Mouse (Mus musculus) embryonic facial prominence, embryonic 11.5 days (tissue): ENCODE measurements around the gene Slc44a1. TPM values are rescaled to one million over a fixed set of nuclear protein-coding genes. Genes with fewer than 3 reads are reported as not detected.

Source experiments
- ATAC-seq: fragments of 200-750 bp; cut with Nextera tagmentation; replicated peaks from 2 replicates; pipeline ENCODE4 v1.8.0; 2017; ENCODE audit warnings: low read depth; ENCODE audit not compliant: insufficient number of reproducible peaks, low FRiP score, low TSS enrichment
- DNase-seq: peaks from one replicate; pipeline ENCODE4 v3.0.0-alpha.2; 2015; ENCODE audit warnings: low spot score
- H3K27ac ChIP-seq: fragments of 300-500 bp; sonication (generic); replicated peaks from 2 replicates; pipeline ENCODE4 v1.5.1; 2014; ENCODE audit warnings: mild to moderate bottlenecking, low read depth, low read length, control low read depth
- H3K27me3 ChIP-seq: fragments of 300-500 bp; sonication (generic); 2 replicates; pipeline ENCODE4 v1.6.1; 2014; ENCODE audit warnings: mild to moderate bottlenecking, low read length, moderate library complexity, mixed read lengths; ENCODE audit not compliant: control insufficient read depth, insufficient read depth
- H3K36me3 ChIP-seq: fragments of 300-500 bp; sonication (generic); replicated peaks from 2 replicates; pipeline ENCODE4 v1.6.1; 2014; ENCODE audit warnings: low read depth, mild to moderate bottlenecking, low read length, moderate library complexity, mixed read lengths; ENCODE audit not compliant: control insufficient read depth, insufficient read depth
- H3K4me1 ChIP-seq: fragments of 300-500 bp; sonication (generic); 2 replicates; pipeline ENCODE4 v1.6.1; 2014; ENCODE audit warnings: low read length, mixed read lengths; ENCODE audit not compliant: control insufficient read depth, insufficient read depth
- H3K4me2 ChIP-seq: fragments of 300-500 bp; sonication (generic); 2 replicates; pipeline ENCODE4 v1.6.1; 2014; ENCODE audit warnings: low read depth, mild to moderate bottlenecking, control low read depth, low read length, moderate library complexity
- H3K4me3 ChIP-seq: fragments of 300-500 bp; sonication (generic); 2 replicates; pipeline ENCODE4 v1.5.1; 2014; ENCODE audit warnings: low read depth, low read length, control low read depth
- H3K9ac ChIP-seq: fragments of 300-500 bp; sonication (generic); replicated peaks from 2 replicates; pipeline ENCODE4 v1.6.1; 2014; ENCODE audit warnings: mild to moderate bottlenecking, control low read depth, low read length
- H3K9me3 ChIP-seq: fragments of 300-500 bp; sonication (generic); replicated peaks from 2 replicates; pipeline ENCODE4 v1.6.1; 2016; ENCODE audit warnings: mild to moderate bottlenecking, low read length, inconsistent platforms, mixed read lengths; ENCODE audit not compliant: control insufficient read depth
- polyA plus RNA-seq: library from polyadenylated mRNA; unstranded; fragments of >200 nt; fragmentation: Nextera tagmentation; extraction: Ambion mirVana; gene quantifications from 2 replicates; pipeline ENCODE4 v1.2.1, GENCODE M21; 2014

The Slc44a1 gene
- polyA plus RNA-seq, 1 experiment from 2014 or later: 30.0 TPM

DNA sequence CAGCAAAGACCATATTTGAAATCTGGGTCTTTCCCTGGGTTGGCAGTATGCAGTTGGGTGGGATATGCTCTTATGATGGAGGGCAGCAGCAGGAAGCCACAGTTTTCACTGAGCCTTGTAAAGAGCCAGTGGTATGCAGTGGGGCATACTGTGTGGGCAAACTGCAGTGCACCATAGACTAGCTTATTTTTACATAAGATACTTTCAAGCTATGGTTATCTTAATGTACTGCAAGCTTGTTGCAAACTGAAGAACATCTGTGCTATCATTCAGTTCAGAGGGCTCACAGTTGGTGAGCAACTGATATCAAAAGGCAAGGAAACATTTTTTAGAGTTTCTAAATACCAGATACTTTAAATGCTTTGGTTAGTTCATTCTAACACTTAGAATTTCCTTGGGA lies 220.5 kb downstream of the Slc44a1 start:
- H3K4me1 ChIP-seq: no peaks in the 10 kb centered on the region
- no peak overlapping the region for H3K4me3 ChIP-seq
- H3K9ac ChIP-seq: no peak overlapping the region
- H3K27me3 ChIP-seq: no peaks in the 10 kb centered on the region
- H3K9me3 ChIP-seq: no peaks in the 10 kb centered on the region
- no peak overlapping the region for H3K27ac ChIP-seq
- no peak overlapping the region for H3K4me2 ChIP-seq
- DNase-seq (no peak), ATAC-seq (no peak)
- H3K36me3 ChIP-seq: no peaks in the 10 kb centered on the region

Other genes starting within 250 kb of the Slc44a1 start
- 10.3 and 10.7 TPM in 2 replicates for gene Fsd1l, start 191.1 kb downstream of the Slc44a1 start, polyA plus RNA-seq